Mouse (Mus musculus) liver, embryonic 13.5 days (tissue): ENCODE measurements around the gene Ctse. TPM values are rescaled to one million over a fixed set of nuclear protein-coding genes. Genes with fewer than 3 reads are reported as not detected.

ENCODE experiments used
- polyA plus RNA-seq: library from polyadenylated mRNA; unstranded; fragments of >200 nt; fragmentation: Nextera tagmentation; extraction: Ambion mirVana; gene quantifications from 2 replicates; pipeline ENCODE4 v1.2.1, GENCODE M21; 2015

Gene Ctse
- polyA plus RNA-seq, 1 experiment from 2014 or later: 13.0 TPM

Other genes starting within 250 kb of the Ctse start
- 3.7 and 4.6 TPM in 2 replicates for gene Srgap2, start 111.0 kb upstream of the Ctse start, polyA plus RNA-seq
- 2.9 and 3.1 TPM in 2 replicates for gene Fam72a, start 110.4 kb upstream of the Ctse start, polyA plus RNA-seq
- not detected in 2 replicates for gene Avpr1b, start 39.1 kb upstream of the Ctse start, polyA plus RNA-seq
- gene Rab7b, start 50.4 kb downstream of the Ctse start, polyA plus RNA-seq: 0.93 and 1.0 TPM in 2 replicates
- gene Slc26a9, start 105.7 kb downstream of the Ctse start, polyA plus RNA-seq: not detected in 2 replicates
- gene Pm20d1, start 159.1 kb downstream of the Ctse start, polyA plus RNA-seq: 3.2 and 4.4 TPM in 2 replicates
- gene Slc41a1, start 189.2 kb downstream of the Ctse start, polyA plus RNA-seq: 1.1 and 1.3 TPM in 2 replicates
- 11.2 and 12.6 TPM in 2 replicates for gene Rab29, start 228.9 kb downstream of the Ctse start, polyA plus RNA-seq